Mouse (Mus musculus) heart, adult 18-20 months (tissue): ENCODE results near the gene Pdcd10. TPM values are rescaled to one million over a fixed set of nuclear protein-coding genes. Genes with fewer than 3 reads are reported as not detected.

ENCODE experiments used
- DNase-seq, 2 experiments: peaks; one replicate each; pipeline ENCODE4 v3.0.0; 2021 to 2022; ENCODE audit warnings: mixed read lengths in 1 of 2
- long read RNA-seq, 2 experiments: library from polyadenylated mRNA; stranded (forward); transcript quantifications; one replicate each; pipeline ENCODE4 v2.0.0; 2021
- total RNA-seq, 2 experiments: library from RNA; stranded (reverse); gene quantifications; 2 replicates each; pipeline ENCODE4 v1.2.3; 2021

Gene Pdcd10
- 10 to 100 TPM; 24.6 to 25.6 TPM for total RNA-seq
- long read RNA-seq, experiment 1, transcript Pdcd10-205 (8 exons, 1,927 nt): major isoform, 25 of 27 reads
- long read RNA-seq, experiment 1, partial matches to known transcripts: 0 of 27 reads
- long read RNA-seq, experiment 1, other reads (novel, unspliced or antisense): 2 of 27 reads
- long read RNA-seq, experiment 2, transcript Pdcd10-205 (8 exons, 1,927 nt): major isoform, 19 of 19 reads
- long read RNA-seq, experiment 2, partial matches to known transcripts: 0 of 19 reads
- long read RNA-seq, experiment 2, other reads (novel, unspliced or antisense): 0 of 19 reads

DNA sequence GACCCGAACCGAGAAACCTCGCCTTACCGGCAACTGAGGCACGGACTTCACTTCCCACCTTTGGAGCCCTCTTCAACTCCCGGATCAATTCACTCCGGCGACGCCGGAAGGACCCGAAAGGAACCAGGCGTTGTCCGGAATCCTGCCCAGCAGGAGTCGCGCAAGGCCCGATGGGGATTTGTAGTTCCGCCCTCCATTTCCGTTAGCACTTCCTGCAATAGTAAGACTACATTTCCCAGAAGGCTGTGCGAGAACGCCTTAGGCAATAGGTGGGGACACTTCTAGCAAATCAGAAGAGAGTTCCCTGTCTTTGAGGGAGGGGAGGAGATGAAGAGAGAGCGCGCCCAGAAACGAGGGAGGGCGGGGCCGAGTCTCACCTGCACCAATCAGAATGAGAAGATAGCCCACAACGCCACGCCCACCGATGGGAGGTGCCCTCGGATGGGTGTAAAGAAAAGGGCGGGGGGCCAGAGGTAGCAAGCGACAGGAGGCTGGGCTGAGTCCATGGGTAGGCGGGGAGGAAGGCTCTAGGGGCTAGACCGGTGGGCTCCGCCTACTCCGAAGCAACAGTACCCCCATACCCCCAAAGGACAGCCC, at the start of gene Pdcd10:
Pdcd10 (minus strand) TSS at position 162 of the 597 bp plus-strand sequence.
- peak; percentile 99 for DNase-seq

DNA sequence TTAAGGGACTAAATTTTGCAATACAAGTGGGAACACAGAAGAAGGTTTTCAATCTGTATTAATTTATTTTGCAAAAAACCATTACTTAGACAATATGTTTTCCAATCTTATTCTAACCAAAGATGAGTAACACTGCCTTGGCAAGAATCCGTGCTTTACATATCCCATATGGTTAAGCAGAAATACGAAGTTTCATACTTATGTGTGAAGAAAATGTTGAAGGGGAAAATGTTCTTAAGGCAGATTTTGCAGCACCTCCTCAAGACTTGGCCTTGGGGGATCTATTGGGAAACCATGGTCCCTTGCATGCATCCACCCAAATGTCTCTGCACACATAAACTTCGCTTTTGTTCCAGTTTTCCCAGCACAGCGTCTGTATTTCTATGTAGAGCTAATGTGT, 28.2 kb upstream of the Pdcd10 start:
- DNase-seq: no peak

DNA sequence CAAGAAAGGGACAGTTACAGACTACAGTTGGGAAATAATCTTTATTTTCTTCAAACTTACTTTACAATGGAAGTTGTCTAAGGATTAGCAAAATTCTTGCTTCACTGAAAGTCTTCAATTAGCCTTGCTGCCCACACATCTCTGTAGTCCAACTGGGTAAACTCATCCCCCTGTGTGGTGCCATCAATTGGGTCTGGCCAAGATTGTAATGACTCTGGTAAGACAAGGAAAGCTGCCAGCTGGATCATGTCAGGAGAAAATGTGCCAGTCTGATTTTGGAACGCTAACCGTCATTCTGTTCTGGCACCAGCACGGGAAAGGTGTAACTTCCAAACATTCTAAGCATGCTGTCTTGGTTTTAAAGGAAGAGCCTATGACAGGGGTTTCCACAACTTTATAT, 26.6 kb upstream of the Pdcd10 start:
- DNase-seq: peak; percentile 10 to 16

DNA sequence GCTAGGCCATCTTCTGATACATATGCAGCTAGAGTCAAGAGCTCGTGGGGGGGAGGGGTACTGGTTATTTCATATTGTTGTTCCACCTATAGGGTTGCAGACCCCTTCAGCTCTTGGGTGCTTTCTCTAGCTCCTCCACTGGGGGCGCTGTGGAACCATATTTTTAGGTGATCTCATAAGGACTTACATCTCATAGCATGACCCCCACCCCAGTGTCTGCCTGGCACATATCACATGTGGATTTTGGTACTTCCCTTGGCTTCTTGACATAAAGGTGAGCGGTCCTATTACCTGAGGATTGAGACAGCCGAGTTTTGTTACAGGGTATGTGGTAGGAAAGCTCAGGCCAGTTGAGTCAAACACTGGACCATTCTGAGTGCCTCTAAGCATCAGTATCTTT, 22.7 kb upstream of the Pdcd10 start:
- peak in 1 of 2 experiments; percentile 32 for DNase-seq

DNA sequence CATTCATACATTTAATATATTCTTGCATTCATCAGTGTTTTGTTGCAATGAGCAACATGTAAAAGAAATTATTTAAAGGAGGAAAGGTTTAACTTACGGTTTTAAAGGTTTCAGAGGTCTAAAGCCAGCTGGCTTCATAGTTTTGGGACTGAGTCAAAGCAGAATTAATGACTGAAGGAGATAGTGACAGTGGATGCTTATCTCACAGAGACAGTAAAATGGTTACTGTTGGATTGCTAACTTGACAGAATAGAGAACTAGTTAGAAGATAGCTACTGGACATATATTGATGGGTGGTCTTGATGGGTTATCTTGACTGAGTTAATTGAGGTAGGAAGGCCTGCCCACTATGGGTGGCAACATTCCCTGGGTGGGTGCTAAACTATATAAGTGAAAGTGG, 18.9 kb upstream of the Pdcd10 start:
- no peak for DNase-seq

DNA sequence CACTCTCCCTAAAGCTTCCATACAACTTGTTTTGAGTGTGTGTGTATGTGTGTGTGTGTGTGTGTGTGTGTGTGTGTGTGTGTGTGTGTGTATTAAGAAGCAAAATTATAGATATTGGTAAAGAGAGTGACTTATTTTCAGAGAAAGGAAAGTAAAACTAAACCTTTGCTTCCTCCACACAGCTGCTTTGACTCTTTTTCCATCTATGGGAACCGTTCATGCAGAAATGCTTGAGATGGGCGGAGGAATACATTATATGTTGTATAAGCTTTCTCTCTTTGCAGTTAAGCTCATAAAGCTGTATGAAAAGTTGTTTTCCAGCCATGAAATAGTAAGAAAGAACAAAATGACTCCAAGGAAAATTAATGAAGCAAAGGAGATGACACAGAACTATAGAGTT, 17.4 kb upstream of the Pdcd10 start:
- DNase-seq: no peak

DNA sequence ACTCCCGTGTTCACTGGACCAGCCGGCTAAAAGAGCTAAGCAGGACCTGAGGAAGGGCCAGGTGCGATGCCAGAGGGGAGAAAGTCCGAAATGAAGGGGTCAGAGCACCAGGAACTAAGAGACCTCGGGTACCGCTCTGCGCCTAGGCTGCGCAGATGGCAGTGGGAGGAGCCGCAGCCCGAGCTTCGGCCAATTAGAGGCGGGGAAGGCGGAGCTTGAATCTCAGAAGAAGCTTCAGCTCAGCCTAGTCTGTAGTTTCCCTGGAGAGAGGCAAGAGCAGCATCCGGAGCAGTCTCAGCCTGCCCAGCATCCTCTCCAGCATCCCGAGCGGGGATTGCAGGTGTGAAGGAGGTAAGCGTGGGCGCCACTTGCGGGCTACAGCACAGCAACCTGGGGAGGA, 636 bp upstream of the Pdcd10 start, which contains the start of gene Serpini1:
Serpini1 (plus strand) TSS at position 256 of the 400 bp plus-strand sequence.
- DNase-seq: peak; percentile 91 to 95

DNA sequence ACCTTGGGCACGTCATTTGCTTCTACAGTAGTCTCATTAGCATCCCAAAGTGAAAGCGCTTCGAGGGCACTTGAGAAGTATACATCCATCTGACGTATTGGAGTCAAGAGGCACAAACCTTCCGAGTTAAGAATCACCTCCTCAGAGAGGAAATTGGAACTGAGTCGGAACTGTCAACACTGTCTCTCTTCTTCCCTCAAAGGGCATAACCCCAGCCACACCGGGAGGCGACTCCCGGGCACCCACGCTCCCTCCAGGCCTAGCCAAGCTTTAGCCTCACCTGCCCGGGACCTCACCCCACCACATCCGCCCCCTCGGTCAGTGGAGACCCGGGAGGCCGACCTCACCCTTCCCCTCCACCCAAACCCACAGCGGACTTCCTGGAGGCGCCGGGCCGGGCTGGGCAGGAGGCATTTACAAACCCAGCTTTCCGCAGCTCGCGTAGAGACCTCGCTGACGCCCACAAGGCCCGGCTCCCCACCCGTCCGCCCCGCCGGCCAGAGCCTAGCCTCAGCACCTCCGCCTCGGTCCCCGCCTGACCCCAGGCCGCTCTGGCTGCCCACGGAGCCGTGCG, 448 bp downstream of the Pdcd10 start:
- DNase-seq: peak in 1 of 2 experiments; percentile 3

DNA sequence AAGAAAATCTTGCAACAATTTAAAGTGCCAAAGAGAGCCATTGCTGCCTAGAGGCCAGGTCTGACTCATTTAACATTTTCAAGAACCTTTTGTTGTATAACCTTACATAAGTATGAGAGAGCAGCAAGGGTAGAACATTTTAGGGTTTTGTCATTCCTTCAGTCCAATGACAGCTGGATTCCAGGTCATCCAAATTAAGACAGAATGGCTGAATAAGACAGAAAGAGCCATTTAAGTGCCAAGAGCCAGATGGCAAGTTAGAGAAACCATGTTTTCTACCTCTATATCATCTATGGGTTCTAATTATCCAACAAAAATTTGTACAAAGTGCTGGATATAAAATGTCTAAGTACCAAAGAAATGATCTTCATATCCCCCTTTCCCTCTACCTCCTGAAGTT, 5.4 kb downstream of the Pdcd10 start:
- DNase-seq: no peak

DNA sequence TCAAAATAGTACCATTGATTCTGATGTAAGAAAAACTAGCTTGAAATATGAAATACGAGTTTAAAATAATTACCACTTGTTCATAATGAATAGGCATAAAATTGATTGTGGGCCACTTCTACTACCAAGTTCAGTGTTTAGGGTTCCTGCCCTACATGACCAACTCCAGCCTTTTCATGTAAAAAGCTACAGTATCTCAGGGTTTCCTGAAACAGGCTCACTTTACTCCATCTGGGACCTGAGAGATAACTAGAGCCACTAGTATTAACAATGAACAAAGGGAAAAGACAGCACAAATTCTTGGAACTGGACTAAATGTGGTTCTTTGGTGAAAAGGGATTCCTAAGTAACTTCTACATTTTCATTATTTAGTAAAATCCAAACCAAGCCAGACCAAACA, 12.4 kb downstream of the Pdcd10 start:
- DNase-seq: no peak

DNA sequence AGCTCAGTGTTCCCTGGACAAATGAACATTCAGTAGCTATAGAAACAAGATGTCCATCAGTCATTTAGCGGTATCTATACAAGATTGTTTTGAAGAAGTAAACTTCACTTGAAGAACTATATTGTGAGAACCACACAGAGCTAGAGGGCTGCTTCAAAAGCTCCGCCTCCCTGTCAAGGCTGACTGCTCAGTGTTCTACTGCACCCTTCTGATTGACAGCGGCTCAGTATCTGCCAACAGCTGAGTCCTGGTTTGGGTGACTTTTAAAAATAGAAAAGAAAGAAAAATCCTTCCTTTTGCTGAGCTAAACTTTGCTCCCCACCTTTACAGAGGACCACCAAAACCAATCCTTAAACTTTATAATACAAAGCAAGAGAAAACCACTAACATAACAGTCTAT, 13.8 kb downstream of the Pdcd10 start:
- peak; percentile 45 to 49 for DNase-seq

DNA sequence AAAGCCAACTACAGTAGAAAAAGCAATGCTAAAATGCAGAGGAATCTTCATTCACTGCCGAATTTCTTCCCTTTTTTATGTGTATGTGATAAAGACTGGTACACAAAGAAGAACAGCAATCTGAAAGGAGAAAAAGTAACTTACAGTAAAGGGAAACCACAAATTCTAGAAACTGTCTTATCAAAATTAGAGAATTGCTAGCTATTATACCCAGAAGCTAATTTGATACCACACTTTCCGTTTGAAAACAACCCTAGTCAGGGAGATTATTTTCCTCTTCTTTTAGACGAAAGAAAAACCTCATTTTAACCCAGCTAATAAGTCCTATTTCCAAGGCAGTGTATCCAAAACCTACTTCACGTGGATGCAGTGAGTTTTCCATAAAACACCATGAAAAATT, 15.4 kb downstream of the Pdcd10 start:
- DNase-seq: no peak

DNA sequence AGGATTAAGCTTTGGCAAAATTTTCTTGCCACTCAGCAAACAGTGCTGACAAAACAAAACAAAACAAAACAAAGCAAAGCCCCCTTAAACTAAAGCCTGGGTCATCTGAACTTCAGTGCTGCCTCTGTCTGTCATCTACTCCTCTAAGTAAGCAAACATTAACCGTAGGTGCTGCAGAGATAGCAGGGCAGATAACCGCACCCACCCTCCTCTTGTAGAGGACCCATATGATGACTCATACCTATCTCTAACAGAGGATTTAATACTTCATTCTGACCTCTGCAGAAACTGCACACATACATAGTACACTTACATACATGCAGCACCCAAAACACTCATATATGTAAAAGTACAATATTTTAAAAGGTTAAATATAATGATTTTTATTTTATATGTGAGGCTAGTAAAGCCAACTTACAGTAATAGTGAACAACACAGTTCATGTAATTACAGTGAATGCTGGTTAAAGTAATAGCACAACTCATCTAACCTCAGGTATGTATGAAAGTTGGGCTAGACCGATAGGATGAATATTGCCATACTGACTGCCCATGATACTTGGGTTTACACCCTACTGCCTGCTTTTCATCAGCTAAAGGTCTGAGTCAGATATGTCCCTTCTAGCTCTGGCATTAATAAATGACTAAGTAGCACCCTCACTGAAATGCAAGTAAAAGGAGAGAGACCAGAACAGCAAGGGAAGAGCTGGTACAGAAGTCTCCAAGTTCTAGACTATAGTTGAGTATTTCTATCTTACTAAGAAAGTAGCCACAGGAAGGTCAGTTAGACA, 22.4 kb downstream of the Pdcd10 start:
- DNase-seq: no peak

DNA sequence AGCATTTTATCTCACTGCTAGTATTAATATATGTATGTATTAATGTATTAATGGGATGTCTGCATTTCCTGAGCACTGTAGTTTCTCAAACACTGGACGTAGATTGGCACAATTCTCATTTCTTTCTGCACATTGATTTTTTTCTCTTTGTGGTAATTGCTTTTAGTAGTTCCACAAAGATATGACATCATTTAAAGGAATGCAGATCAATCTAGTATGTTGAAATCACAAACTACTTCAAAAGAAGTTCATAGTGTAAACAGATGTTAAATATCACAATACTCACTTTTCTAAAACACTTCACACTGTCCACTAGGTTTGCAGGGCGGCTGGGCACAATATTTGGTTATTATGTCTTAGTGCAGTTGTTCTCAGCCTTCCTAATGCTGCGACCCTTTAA, 25.6 kb downstream of the Pdcd10 start:
- DNase-seq: no peak

DNA sequence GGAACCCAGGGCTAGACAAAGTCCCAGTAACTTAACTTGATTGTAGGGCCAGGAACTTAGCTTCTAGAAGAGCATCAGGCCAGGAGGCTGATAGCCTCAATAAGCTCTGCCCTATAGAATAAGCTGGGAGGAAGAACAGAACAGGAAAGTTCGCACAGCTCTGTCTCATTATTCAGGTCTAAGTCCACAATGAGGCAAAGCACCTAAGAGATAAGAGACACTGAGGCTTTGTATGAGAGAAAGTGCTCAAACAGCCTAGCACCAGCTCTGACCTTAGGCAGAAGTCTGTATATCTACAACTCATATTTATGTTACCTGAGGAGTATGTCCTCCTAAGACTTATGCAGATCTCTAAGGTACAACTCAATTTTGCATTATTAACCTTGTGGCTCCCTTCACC, 34.1 kb downstream of the Pdcd10 start:
- DNase-seq: no peak

DNA sequence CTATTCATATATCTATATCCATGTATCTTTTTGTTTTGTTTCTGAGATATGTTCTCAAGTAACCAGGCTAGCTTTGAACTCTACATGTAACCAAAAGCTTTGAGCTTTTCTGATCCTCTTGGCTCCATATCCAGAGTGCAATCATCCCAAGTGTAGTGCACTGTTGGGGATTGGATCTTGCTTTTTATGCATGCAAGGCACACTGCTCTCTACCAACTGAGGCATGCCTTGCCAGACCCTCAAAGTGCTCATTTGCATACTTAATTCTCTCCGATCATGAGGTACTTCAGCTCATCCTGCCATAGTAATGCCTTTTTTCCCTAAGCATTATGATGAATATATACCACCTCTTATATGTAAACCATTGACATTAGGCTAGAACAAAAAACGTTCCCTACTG, 35.3 kb downstream of the Pdcd10 start:
- DNase-seq: no peak

DNA sequence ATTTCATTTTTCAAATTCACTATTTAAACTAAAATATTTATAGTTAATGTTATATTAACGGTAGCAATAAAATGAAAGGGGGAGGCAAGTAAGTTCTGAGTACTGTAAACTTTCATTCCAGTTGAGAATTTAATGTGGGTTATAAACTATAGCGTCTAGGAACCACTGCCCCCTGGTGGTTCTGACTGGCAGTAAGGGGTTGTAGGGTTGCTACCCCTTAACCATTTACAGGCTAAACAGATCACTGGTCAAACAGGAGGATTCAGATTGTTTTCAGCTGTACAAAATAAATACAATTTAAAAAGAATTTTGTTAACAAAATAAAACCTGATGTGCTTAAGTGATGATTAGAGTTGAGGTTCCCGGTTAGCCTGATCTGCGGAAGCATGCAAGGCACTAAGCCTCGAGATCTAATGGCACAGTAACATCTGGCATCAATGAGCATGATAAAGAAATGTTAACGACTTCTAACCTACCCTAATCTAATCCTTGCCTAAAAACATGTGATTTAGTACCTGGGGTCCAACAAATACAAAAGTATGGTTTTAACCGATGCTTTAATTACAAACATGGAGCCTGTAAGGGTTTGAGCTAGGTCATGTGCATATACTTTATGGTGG, 38.9 kb downstream of the Pdcd10 start:
- DNase-seq: peak; percentile 10 to 59

DNA sequence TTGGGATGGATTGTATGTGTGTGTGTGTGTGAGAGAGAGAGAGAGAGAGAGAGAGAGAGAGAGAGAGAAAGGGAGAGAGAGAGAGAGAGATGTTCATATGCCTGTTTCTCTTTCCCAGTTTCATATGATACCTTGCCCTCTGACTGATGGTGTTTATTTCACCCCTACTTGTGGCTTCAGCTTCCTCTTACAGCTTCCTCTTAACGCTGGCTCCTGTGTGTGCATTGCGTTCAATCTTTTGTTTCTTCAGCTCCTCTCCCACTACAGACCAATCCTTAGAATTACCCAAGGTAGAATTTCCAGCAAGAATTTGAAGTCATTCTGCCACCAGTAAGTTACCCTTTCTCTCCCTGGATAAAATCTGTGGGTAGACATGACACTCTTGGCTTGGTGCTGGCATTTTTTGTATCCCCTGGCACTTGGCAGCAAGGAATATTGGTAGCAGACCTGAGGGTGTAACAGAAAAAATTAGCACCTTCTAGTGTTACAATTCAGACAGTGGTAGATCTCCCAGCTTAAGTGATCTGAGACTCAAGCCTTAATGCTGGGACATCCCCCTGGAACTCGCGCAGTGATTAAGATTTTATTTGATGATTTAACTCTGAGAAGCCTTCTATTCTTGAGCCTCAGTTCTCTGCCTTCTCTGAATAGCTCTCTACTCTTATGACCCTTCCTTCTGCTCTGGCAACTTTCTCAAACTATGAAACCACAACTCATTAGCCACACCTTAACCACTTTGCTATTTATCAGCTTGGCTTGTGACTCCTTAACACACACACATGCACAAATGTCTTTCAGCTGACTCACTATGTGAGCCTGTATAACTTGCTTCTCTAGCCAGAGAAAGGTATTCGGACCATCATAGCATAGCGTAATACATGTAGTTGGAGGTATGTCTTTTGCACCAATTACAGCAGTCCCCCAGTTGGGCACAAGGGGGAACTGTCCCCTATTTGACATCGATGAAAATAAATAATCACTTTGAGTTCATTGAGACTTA, 57.4 kb downstream of the Pdcd10 start:
- DNase-seq: no peak

DNA sequence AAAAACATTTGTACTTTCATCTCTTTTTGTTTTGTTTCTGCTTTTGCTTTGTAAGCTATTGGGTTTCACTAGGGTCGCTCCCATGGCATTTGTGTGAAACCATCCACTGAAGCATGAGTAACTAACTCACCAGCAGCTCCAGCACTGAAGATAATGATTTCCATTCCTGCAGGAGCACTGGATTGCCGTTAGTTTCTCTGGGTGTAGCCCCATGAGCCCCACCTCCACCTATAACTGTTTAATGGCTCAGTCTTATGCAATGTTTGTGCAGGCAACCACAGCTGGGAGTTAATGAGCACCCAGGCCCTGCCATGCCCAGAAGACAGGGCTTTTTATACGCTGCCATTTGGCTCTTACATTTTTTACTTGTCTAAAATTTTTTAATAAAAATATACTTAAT, 63.7 kb downstream of the Pdcd10 start:
- no peak for DNase-seq

DNA sequence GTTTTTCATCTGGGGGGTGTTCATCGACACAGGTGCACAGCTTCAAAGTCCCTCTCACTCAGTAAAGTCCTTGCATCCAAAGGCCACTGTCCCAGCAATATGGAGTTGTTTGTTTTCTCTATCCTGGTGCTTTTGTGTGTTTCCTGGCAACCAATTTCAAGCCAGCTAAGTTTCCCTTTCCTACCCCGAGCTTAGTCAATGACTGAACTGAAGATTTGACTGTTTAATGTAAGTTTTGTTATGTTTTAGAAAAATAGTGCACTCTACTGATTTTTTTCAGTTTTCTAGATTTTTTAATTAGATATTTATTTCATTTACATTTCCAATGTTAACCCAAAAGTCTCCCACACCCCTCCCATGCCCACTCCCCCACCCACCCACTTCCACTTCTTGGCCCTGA, 74.6 kb downstream of the Pdcd10 start, which contains the start of gene Wdr49:
Wdr49 (minus strand) TSS at position 101 of the 400 bp plus-strand sequence.
- no peak for DNase-seq

DNA sequence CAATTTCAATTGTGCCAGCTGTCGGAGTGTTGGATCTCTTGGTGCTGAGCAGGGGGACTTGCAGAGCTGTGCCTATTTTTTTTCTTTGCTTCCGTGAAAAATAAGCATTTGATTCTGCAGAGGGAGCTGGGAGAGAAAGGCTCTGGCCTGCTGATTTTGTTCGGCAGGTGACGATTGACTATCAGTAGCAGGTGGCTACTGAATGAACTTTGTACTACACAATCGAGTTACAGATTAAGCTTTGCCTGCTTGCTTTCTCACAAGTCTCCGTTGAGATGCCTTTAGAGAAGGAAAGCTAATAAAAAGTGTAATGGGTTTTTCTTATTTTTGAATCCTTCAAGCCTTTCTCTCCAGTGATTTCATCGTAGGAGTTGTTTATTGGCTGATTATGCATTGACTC, 81.5 kb downstream of the Pdcd10 start:
- no peak for DNase-seq
